Mouse (Mus musculus) liver, embryonic 15.5 days (tissue): Measurements from ENCODE around the gene Shld2. TPM values are rescaled to one million over a fixed set of nuclear protein-coding genes. Genes with fewer than 3 reads are reported as not detected.

Experiments used
- ATAC-seq: fragments of 200-750 bp; cut with Nextera tagmentation; 2 replicates; pipeline ENCODE4 v1.8.0; 2017; ENCODE audit warnings: moderate number of reproducible peaks, mild to moderate bottlenecking, moderate library complexity; ENCODE audit not compliant: insufficient read depth
- H3K27ac ChIP-seq: fragments of 300-500 bp; sonication (generic); replicated peaks from 2 replicates; pipeline ENCODE4 v1.5.1; 2015; ENCODE audit warnings: mild to moderate bottlenecking, inconsistent platforms
- H3K27me3 ChIP-seq: fragments of 300-500 bp; sonication (generic); 2 replicates; pipeline ENCODE4 v1.6.1; 2015; ENCODE audit warnings: mild to moderate bottlenecking, inconsistent platforms
- H3K36me3 ChIP-seq: fragments of 300-500 bp; sonication (generic); replicated peaks from 2 replicates; pipeline ENCODE4 v1.6.1; 2015; ENCODE audit warnings: moderate library complexity, mild to moderate bottlenecking, inconsistent platforms
- H3K4me1 ChIP-seq: fragments of 300-500 bp; sonication (generic); replicated peaks from 2 replicates; pipeline ENCODE4 v1.6.1; 2015; ENCODE audit warnings: inconsistent platforms
- H3K4me2 ChIP-seq: fragments of 300-500 bp; sonication (generic); 2 replicates; pipeline ENCODE4 v1.6.1; 2015; ENCODE audit warnings: moderate library complexity, mild to moderate bottlenecking, inconsistent platforms
- H3K4me3 ChIP-seq: fragments of 300-500 bp; sonication (generic); replicated peaks from 2 replicates; pipeline ENCODE4 v1.5.1; 2015; ENCODE audit warnings: mild to moderate bottlenecking, inconsistent platforms
- H3K9ac ChIP-seq: fragments of 300-500 bp; sonication (generic); 2 replicates; pipeline ENCODE4 v1.6.1; 2015; ENCODE audit warnings: moderate library complexity, mild to moderate bottlenecking, inconsistent platforms
- H3K9me3 ChIP-seq: fragments of 300-500 bp; sonication (generic); replicated peaks from 2 replicates; pipeline ENCODE4 v1.6.1; 2016; ENCODE audit warnings: inconsistent platforms
- WGBS: fragments of 180-500 bp; shearing (Covaris S2); methylation state at CpG from one replicate; pipeline ENCODE4 v1.1.7; 2015; ENCODE audit warnings: mixed read lengths; ENCODE audit not compliant: insufficient replicate concordance; 5-methylcytosine and 5-hydroxymethylcytosine counted together
- polyA plus RNA-seq: library from polyadenylated mRNA; unstranded; fragments of >200 nt; fragmentation: Nextera tagmentation; extraction: Ambion mirVana; gene quantifications from 2 replicates; pipeline ENCODE4 v1.2.1, GENCODE M21; 2015

The Shld2 gene
- polyA plus RNA-seq, 1 experiment from 2014 or later = 8.4 TPM

DNA sequence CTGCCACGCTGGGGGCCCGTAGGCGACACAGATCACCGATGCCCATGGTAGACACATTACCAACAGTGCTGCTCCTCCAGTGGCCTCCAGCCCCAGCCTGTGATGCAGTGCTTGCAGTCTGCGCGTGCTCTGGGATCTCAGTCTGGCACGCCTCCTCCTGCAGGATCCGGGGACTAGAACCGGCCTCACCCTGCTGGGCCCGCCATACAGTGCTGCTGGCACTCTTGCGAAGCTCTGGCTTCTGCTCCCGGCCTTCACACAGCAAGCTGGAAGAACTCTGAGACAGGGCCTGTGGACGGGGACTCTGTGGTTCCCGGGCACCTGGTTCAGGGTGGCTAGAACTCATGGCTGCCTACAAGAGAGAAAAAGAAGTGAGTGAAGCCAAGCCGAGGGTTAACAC, 114.8 kb downstream of the Shld2 start:
- H3K9ac ChIP-seq = no peak overlapping the region
- no peaks in the 10 kb centered on the region for H3K9me3 ChIP-seq
- H3K4me1 ChIP-seq = peaks cover 4% of the 10 kb centered on the region
- WGBS = 66% methylated on average over 15 of the region's 15 CpGs
- no peak overlapping the region for H3K4me3 ChIP-seq
- no peak for ATAC-seq
- H3K27ac ChIP-seq = no peak overlapping the region
- no peak overlapping the region for H3K4me2 ChIP-seq
- H3K36me3 ChIP-seq = no peaks in the 10 kb centered on the region
- peaks cover 15% of the 10 kb centered on the region for H3K27me3 ChIP-seq

DNA sequence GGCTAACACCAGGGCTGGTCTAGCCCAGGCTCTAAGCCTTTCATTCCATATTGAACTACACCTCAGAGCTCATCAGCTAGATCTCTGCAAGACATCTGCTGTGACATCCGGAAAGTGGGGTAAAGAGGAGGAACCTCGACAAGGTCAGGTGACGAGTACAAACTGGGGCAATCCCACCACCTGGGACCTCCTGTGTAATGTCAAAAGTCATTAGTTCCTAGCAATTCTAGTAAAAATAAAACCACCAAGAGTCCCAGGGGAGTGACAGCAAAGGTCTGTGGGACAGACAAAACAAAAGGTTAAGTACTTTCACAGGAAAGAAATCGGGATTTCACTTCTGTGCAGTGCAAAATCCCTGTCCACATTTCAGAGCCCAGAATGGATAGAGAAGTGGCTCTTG, 116.4 kb downstream of the Shld2 start:
- ATAC-seq = no peak
- Histone ChIP-seq H3K9me3 (no peaks in the 10 kb centered on the region), H3K4me3 (no peak overlapping the region), H3K9ac (no peak overlapping the region), H3K36me3 (no peaks in the 10 kb centered on the region), H3K4me1 (peaks cover 12% of the 10 kb centered on the region), H3K27me3 (no peaks in the 10 kb centered on the region), H3K4me2 (no peak overlapping the region), H3K27ac (no peak overlapping the region)
- 46% methylated on average over 4 of the region's 4 CpGs for WGBS

DNA sequence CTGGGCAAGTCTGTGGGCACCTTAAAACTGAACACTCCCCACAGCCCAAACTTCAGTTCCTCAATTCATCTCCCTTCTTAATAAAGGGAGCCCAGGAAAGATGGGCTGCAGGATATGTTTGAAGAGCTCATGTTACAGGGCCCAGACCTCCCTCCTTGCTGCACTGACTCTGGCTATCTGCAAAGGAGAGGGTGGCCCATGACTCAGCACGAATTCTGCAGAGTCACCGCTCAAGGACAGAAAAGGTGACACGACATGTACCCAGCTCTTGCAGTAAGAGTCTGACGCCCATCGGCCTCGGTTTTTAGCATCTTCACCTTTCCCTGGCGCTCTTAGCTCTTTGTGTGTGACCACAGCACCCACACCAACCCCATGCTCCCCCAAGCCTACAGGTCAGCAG, 119.9 kb downstream of the Shld2 start:
- H3K27ac ChIP-seq = no peak overlapping the region
- no peak overlapping the region for H3K4me2 ChIP-seq
- ATAC-seq = peak; percentile 73
- no peaks in the 10 kb centered on the region for H3K36me3 ChIP-seq
- H3K4me3 ChIP-seq = no peak overlapping the region
- no peaks in the 10 kb centered on the region for H3K27me3 ChIP-seq
- H3K9me3 ChIP-seq = no peaks in the 10 kb centered on the region
- H3K9ac ChIP-seq = no peak overlapping the region
- H3K4me1 ChIP-seq = peaks cover 12% of the 10 kb centered on the region
- WGBS = 41% methylated on average over 7 of the region's 7 CpGs

DNA sequence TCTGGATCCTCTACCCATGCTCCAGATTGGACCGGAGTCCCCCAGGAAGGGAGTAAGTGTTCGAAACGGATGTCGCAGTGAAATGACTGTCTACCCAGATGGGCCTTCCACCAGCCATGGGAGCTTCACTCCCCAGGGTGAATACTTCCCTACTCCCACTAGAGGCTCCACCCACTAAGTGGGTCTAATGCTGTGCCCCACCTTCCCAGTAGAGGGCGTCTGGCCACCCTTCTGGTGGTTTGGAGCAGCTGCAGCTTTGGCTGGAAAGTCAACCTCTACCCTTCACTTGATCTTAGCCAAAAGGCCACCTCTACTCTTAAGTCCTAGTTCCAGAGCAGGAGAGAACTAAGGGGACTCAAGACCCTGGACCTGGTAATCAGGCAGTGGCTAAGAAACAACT, 121.7 kb downstream of the Shld2 start:
- Histone ChIP-seq H3K4me3 (no peak overlapping the region), H3K9ac (no peak overlapping the region), H3K4me2 (no peak overlapping the region), H3K9me3 (no peaks in the 10 kb centered on the region), H3K27ac (no peak overlapping the region), H3K36me3 (no peaks in the 10 kb centered on the region), H3K4me1 (peaks cover 12% of the 10 kb centered on the region), H3K27me3 (no peaks in the 10 kb centered on the region)
- peak; percentile 24; the same call in 1 of the 2 replicates for ATAC-seq
- WGBS = 59% methylated on average over 5 of the region's 5 CpGs

Other genes with a start within 250 kb of the Shld2 start
- gene Anxa8, start 224.5 kb downstream of the Shld2 start, polyA plus RNA-seq = 0.14 and 0.16 TPM in 2 replicates
- not detected in 2 replicates for gene A630023A22Rik, start 207.7 kb downstream of the Shld2 start, polyA plus RNA-seq
- 0.02 TPM in 1 of 2 replicates, not detected in the other for gene Npy4r, start 158.0 kb downstream of the Shld2 start, polyA plus RNA-seq
- gene Gprin2, start 108.8 kb downstream of the Shld2 start, polyA plus RNA-seq = 0.05 and 0.08 TPM in 2 replicates
- gene Syt15, start 90.9 kb downstream of the Shld2 start, polyA plus RNA-seq = 0.43 and 0.44 TPM in 2 replicates
- 142 and 159 TPM in 2 replicates for gene Glud1, start 234 bp upstream of the Shld2 start, polyA plus RNA-seq
- 0.25 and 0.33 TPM in 2 replicates for gene Fam25c, start 44.9 kb upstream of the Shld2 start, polyA plus RNA-seq
- gene Sncg, start 64.3 kb upstream of the Shld2 start, polyA plus RNA-seq = 0.21 and 0.41 TPM in 2 replicates
- gene Mmrn2, start 65.0 kb upstream of the Shld2 start, polyA plus RNA-seq = 2.6 and 2.8 TPM in 2 replicates
- 4.0 and 5.3 TPM in 2 replicates for gene Bmpr1a, start 192.8 kb upstream of the Shld2 start, polyA plus RNA-seq
- gene 9230112D13Rik, start 212.3 kb upstream of the Shld2 start, polyA plus RNA-seq = not detected in 2 replicates